Mouse (Mus musculus) adipocyte (in vitro differentiated cells): ENCODE data around the gene Cars2.
"Not testable (repeated sequence)": the region's sequence is repeated elsewhere in the genome, so short reads cannot be mapped to it uniquely, and the experiment has no call there.

ENCODE experiments used
- DNase-seq: peaks from one replicate; pipeline ENCODE4 v3.0.0-alpha.2; 2016; ENCODE audit warnings: low spot score

Cars2 gene

GRCm38 (mm10) chr8:11512711-11513110 lies 37.9 kb downstream of the Cars2 start:
- no peak for DNase-seq

GRCm38 (mm10) chr8:11510971-11511370 lies 39.6 kb downstream of the Cars2 start:
- DNase-seq = no peak

GRCm38 (mm10) chr8:11508880-11509279 lies 41.7 kb downstream of the Cars2 start:
- no peak for DNase-seq

- DNase-seq = peak; percentile 51
Observed at GRCm38 (mm10) chr8:11506802-11507201, 43.8 kb downstream of the Cars2 start.

GRCm38 (mm10) chr8:11506074-11506473 lies 44.5 kb downstream of the Cars2 start:
- no peak for DNase-seq

GRCm38 (mm10) chr8:11503476-11504232 lies 46.9 kb downstream of the Cars2 start:
- DNase-seq = no peak

GRCm38 (mm10) chr8:11498786-11499485 lies 51.6 kb downstream of the Cars2 start:
- DNase-seq = no peak

GRCm38 (mm10) chr8:11498281-11498680 lies 52.3 kb downstream of the Cars2 start:
- DNase-seq = no peak

GRCm38 (mm10) chr8:11497017-11497990 lies 53.3 kb downstream of the Cars2 start, which contains the start of gene Naxd:
TSS of gene Naxd (plus strand) at chr8:11497506.
- peak; percentile 91 for DNase-seq

GRCm38 (mm10) chr8:11492340-11492739 lies 58.2 kb downstream of the Cars2 start:
- DNase-seq = not testable (repeated sequence)

- DNase-seq = no peak
Observed at GRCm38 (mm10) chr8:11487229-11487628, 63.4 kb downstream of the Cars2 start.

GRCm38 (mm10) chr8:11486142-11486541 lies 64.4 kb downstream of the Cars2 start:
- DNase-seq = peak; percentile 78

GRCm38 (mm10) chr8:11482537-11482936 lies 68.0 kb downstream of the Cars2 start:
- no peak for DNase-seq

- no peak for DNase-seq
Observed at GRCm38 (mm10) chr8:11481876-11482275, 68.7 kb downstream of the Cars2 start.

- DNase-seq = no peak
Observed at GRCm38 (mm10) chr8:11479591-11479990, 71.0 kb downstream of the Cars2 start.

GRCm38 (mm10) chr8:11478807-11479527 lies 71.6 kb downstream of the Cars2 start:
- no peak for DNase-seq

GRCm38 (mm10) chr8:11477811-11478761 lies 72.5 kb downstream of the Cars2 start, which contains the start of gene Rab20:
TSS of gene Rab20 (minus strand) at chr8:11478710.
- peak; percentile 66 for DNase-seq

GRCm38 (mm10) chr8:11477178-11477553 lies 73.4 kb downstream of the Cars2 start:
- DNase-seq = no peak

- peak; percentile 70 for DNase-seq
Observed at GRCm38 (mm10) chr8:11476338-11477177, 74.0 kb downstream of the Cars2 start.
